Mouse (Mus musculus) hindbrain, postnatal 0 days (tissue): Measurements from ENCODE around the gene Tns3. TPM values are rescaled to one million over a fixed set of nuclear protein-coding genes. Genes with fewer than 3 reads are reported as not detected.
"Not testable (repeated sequence)": the region's sequence is repeated elsewhere in the genome, so short reads cannot be mapped to it uniquely, and the experiment has no call there.

Experiments used
- ATAC-seq: fragments of 200-750 bp; cut with Nextera tagmentation; 2 replicates; pipeline ENCODE4 v1.8.0; 2017; ENCODE audit warnings: mild to moderate bottlenecking, moderate TSS enrichment, moderate library complexity
- DNase-seq: peaks from one replicate; pipeline ENCODE4 v3.0.0-alpha.2; 2015; ENCODE audit warnings: low spot score
- H3K27ac ChIP-seq: fragments of 300-500 bp; sonication (generic); 2 replicates; pipeline ENCODE4 v1.5.1; 2014; ENCODE audit warnings: mild to moderate bottlenecking
- H3K27me3 ChIP-seq: fragments of 300-500 bp; sonication (generic); 2 replicates; pipeline ENCODE4 v1.6.1; 2014; ENCODE audit warnings: low read length, mixed read lengths; ENCODE audit not compliant: insufficient read depth
- H3K36me3 ChIP-seq: fragments of 300-500 bp; sonication (generic); 2 replicates; pipeline ENCODE4 v1.6.1; 2014; ENCODE audit warnings: low read length, mixed read lengths; ENCODE audit not compliant: insufficient read depth
- H3K4me1 ChIP-seq: fragments of 300-500 bp; sonication (generic); 2 replicates; pipeline ENCODE4 v1.6.1; 2014; ENCODE audit warnings: antibody characterized with exemption, low read length, mixed read lengths; ENCODE audit not compliant: insufficient read depth
- H3K4me2 ChIP-seq: fragments of 300-500 bp; sonication (generic); 2 replicates; pipeline ENCODE4 v1.6.1; 2014; ENCODE audit warnings: low read depth, mild to moderate bottlenecking, low read length, moderate library complexity, mixed read lengths
- H3K4me3 ChIP-seq: fragments of 300-500 bp; sonication (generic); 2 replicates; pipeline ENCODE4 v1.5.1; 2014; ENCODE audit warnings: low read length
- H3K9ac ChIP-seq: fragments of 300-500 bp; sonication (generic); replicated peaks from 2 replicates; pipeline ENCODE4 v1.6.1; 2014; ENCODE audit warnings: mild to moderate bottlenecking, low read length, moderate library complexity, mixed read lengths
- H3K9me3 ChIP-seq: fragments of 300-500 bp; sonication (generic); 2 replicates; pipeline ENCODE4 v1.6.1; 2016; ENCODE audit warnings: low read length, mixed read lengths
- CTCF ChIP-seq: IDR thresholded peaks from 2 replicates; pipeline ENCODE4 v1.5.1; 2016; ENCODE audit warnings: antibody characterized with exemption, control low read depth, low read depth
- WGBS: fragments of 180-500 bp; shearing (Covaris S2); extraction: QIAGEN DNeasy Blood & Tissue Kit; methylation state at CpG from one replicate; pipeline ENCODE4 v1.1.7; 2014; 5-methylcytosine and 5-hydroxymethylcytosine counted together
- polyA plus RNA-seq: library from polyadenylated mRNA; unstranded; fragments of >200 nt; fragmentation: Nextera tagmentation; extraction: Ambion mirVana; gene quantifications from 2 replicates; pipeline ENCODE4 v1.2.1, GENCODE M21; 2015
- total RNA-seq: library from RNA; depleted of rRNA; stranded (reverse); fragments of >200 nt; gene quantifications from 2 replicates; pipeline ENCODE4 v1.2.3, GENCODE M21; 2014

The Tns3 gene
- total and polyA plus RNA-seq, 2 experiments from 2014 or later, result 8.2 to 63.6 TPM

DNA sequence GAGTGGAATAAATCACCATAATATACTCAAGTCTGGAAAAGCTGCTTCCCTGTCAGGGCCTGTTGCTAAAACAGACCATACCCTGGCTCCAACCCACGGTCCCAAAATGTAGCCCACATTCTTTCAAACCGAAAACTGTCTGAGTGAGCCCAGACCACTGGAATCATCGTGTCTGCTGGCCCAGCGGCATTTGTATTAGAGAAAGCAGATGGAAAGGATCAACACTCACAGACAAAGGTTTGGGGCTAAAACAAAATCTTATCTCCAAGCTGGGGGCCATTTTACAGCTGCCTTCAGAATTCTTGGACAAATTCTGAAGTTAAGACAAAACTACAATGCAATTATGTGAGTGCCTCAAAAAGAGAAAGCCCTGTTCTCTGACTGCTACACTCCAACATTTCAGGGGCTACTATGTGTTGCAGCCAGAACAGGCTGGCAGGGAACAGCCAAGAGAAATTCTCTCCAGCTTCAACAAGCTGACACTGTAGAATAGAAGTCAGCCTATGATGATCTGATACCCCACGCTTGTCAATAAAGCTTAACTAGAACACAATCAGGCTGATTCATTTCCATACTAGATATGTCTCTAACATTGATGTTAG is 127.2 kb downstream of the Tns3 start:
- no peak overlapping the region for H3K9ac ChIP-seq
- TF ChIP-seq CTCF, result no peak
- H3K36me3 ChIP-seq, result no peaks in the 10 kb centered on the region
- H3K4me2 ChIP-seq, result no peak overlapping the region
- H3K27ac ChIP-seq, result no peak overlapping the region
- WGBS, result 54% methylated on average over 5 of the region's 5 CpGs
- no peaks in the 10 kb centered on the region for H3K27me3 ChIP-seq
- H3K4me1 ChIP-seq, result no peaks in the 10 kb centered on the region
- no peaks in the 10 kb centered on the region for H3K9me3 ChIP-seq
- no peak for DNase-seq
- no peak overlapping the region for H3K4me3 ChIP-seq
- no peak for ATAC-seq

- H3K4me2 ChIP-seq, result no peak overlapping the region
- peak; percentile 79 for DNase-seq
- no peak overlapping the region for H3K9ac ChIP-seq
- peak; percentile 90 for TF ChIP-seq CTCF
- no peak overlapping the region for H3K4me3 ChIP-seq
- no peaks in the 10 kb centered on the region for H3K9me3 ChIP-seq
- 0 out of 2 replicates have a peak, but pooled peaks have one; percentile 42 for ATAC-seq
- H3K27ac ChIP-seq, result no peak overlapping the region
- no peaks in the 10 kb centered on the region for H3K36me3 ChIP-seq
- H3K4me1 ChIP-seq, result no peaks in the 10 kb centered on the region
- 21% methylated on average over 4 of the region's 4 CpGs for WGBS
- H3K27me3 ChIP-seq, result no peaks in the 10 kb centered on the region
Observed at GRCm38 (mm10) chr11:8534893-8535292, 129.4 kb downstream of the Tns3 start.

- 93% methylated on average over 3 of the region's 3 CpGs for WGBS
- not testable (repeated sequence) for H3K4me1 ChIP-seq, H3K9me3 ChIP-seq, DNase-seq, H3K9ac ChIP-seq, H3K4me3 ChIP-seq, H3K36me3 ChIP-seq, H3K4me2 ChIP-seq, H3K27me3 ChIP-seq, H3K27ac ChIP-seq
- ATAC-seq, result peak; percentile 2; the same call in 1 of the 2 replicates
Observed at GRCm38 (mm10) chr11:8532771-8533170, 131.6 kb downstream of the Tns3 start.

- WGBS, result 71% methylated on average over 10 of the region's 10 CpGs
- H3K4me2 ChIP-seq, result no peak overlapping the region
- peak; percentile 61 for DNase-seq
- no peaks in the 10 kb centered on the region for H3K27me3 ChIP-seq
- TF ChIP-seq CTCF, result no peak
- no peak overlapping the region for H3K4me3 ChIP-seq
- H3K36me3 ChIP-seq, result no peaks in the 10 kb centered on the region
- no peaks in the 10 kb centered on the region for H3K9me3 ChIP-seq
- no peak overlapping the region for H3K27ac ChIP-seq
- no peak overlapping the region for H3K9ac ChIP-seq
- H3K4me1 ChIP-seq, result no peaks in the 10 kb centered on the region
- ATAC-seq, result peak; percentile 78
Observed at GRCm38 (mm10) chr11:8532112-8532747, 132.1 kb downstream of the Tns3 start.

DNA sequence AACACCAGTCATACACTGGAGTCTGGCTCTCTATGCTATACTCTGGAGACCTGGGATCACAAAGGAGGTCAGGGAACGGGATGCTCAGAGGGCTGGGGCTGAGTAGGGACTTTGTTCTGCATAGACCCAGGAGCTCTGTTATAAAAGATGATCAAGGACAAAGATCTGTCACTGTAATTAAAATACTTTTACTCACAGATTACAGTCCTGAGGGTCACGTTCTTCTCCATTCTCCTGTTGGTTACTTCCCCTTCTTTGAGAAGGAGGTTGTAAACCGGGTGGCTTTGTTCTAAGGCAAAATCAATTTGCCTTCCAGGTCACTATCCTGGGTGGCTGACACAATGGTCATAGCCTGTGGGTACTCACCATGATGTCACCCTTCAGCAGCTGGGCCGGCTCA is 133.8 kb downstream of the Tns3 start:
- ATAC-seq (no peak), DNase-seq (no peak)
- TF ChIP-seq CTCF, result no peak
- Histone ChIP-seq H3K9ac (no peak overlapping the region), H3K27me3 (no peaks in the 10 kb centered on the region), H3K9me3 (no peaks in the 10 kb centered on the region), H3K4me2 (no peak overlapping the region), H3K36me3 (no peaks in the 10 kb centered on the region), H3K27ac (no peak overlapping the region; the same call in 1 of the 2 replicates), H3K4me3 (no peak overlapping the region), H3K4me1 (no peaks in the 10 kb centered on the region)
- WGBS, result 56% methylated on average over 4 of the region's 4 CpGs

- DNase-seq (no peak), ATAC-seq (no peak)
- no peaks in the 10 kb centered on the region for H3K4me1 ChIP-seq
- WGBS, result 88% methylated on average over 4 of the region's 4 CpGs
- no peak overlapping the region for H3K27ac ChIP-seq
- no peaks in the 10 kb centered on the region for H3K27me3 ChIP-seq
- H3K36me3 ChIP-seq, result no peaks in the 10 kb centered on the region
- H3K9ac ChIP-seq, result no peak overlapping the region
- H3K9me3 ChIP-seq, result no peaks in the 10 kb centered on the region
- no peak overlapping the region for H3K4me3 ChIP-seq
- TF ChIP-seq CTCF, result no peak
- no peak overlapping the region for H3K4me2 ChIP-seq
Observed at GRCm38 (mm10) chr11:8530036-8530435, 134.3 kb downstream of the Tns3 start.
